Mouse (Mus musculus) E14TG2a.4 (cell line): ENCODE measurements at regions not wholly inside any gene's neighbourhood (a gene's known extent, or its start where the extent isn't known, plus 50 kb on each side); places are given as distances from the start of the nearest gene placed in this dataset.

ENCODE experiments used
- CTCF ChIP-seq: conservative IDR thresholded peaks from 2 replicates; pipeline ENCODE4 v1.5.1; 2014; ENCODE audit warnings: low read length
- NANOG ChIP-seq: IDR thresholded peaks from 2 replicates; pipeline ENCODE4 v1.6.1; 2014; ENCODE audit warnings: borderline replicate concordance, low read length, mixed read lengths

DNA sequence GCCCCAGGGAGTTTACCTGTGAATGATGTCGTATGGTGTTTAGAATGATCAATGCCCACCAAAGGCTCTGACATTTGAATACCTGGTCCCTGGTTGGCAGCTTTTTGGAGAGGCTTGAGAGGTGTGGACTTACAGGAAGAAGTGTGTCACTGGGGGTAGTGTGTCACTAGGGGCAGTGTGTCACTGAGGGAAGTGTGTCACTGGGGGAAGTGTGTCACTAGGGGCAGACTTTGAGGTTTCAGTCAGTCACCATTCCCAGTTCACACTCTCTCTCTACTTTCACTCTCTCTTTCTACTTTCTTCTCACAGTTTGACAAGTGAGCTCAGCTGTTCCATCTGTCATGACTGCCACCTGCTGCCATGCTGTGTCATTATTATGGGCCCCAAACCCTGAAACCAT is 52.0 kb upstream of the Ccnd1 start:
- TF ChIP-seq CTCF (no peak), NANOG (no peak)
